Mouse (Mus musculus): ENCODE data around the gene Ctnnb1. TPM values are rescaled to one million over a fixed set of nuclear protein-coding genes. Genes with fewer than 3 reads are reported as not detected.

Ctnnb1 gene
- total RNA-seq, 2 experiments from 2014 or later = 590 to 599 TPM

DNA sequence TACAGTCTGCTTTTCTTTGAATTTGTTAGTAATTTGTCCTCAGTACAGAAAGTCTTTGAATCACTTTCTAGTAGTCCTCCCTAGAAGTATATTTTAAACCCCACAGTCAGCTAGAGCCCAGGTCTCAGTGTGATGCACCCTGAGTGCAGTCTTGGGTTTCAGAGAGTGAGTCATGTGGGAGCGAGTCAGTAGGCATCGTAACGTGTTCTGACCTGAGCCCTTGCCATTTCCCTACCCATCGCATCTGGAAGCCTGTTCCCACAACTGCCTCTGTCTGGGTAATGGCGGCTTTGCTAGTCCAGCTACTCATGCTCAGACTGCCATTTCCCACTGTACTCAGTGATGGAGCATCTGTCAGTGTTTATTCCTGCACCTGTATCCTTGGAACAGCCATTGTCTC, 29.0 kb downstream of the Ctnnb1 start:
- DNase-seq (ENCODE audit: low spot score in 2 of 2) = no peak

DNA sequence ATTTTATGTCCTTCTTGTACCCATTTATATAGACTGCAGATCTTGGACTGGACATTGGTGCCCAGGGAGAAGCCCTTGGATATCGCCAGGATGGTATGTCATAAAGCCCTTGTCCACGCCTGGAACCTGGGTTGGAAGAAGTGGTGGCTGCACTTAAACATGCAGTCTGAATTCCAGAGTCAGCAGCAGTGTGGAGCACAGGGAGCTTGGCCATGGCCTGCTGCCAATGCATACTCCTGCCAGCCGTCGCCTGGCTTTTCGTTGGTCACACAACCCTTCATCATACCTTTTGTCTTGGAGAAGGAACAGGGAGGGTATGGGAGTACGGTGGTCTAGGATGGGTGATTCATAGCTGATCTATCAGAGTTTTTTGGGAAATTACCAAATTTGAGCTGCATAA, 29.5 kb downstream of the Ctnnb1 start:
- intact Hi-C loops (cut with DNase I) = no loop called here
- no peak for DNase-seq (ENCODE audit: low spot score in 2 of 2)

More for the DNA sequence above, 29.0 kb downstream of the Ctnnb1 start:
- intact Hi-C loops (cut with DNase I) = no loop called here

DNA sequence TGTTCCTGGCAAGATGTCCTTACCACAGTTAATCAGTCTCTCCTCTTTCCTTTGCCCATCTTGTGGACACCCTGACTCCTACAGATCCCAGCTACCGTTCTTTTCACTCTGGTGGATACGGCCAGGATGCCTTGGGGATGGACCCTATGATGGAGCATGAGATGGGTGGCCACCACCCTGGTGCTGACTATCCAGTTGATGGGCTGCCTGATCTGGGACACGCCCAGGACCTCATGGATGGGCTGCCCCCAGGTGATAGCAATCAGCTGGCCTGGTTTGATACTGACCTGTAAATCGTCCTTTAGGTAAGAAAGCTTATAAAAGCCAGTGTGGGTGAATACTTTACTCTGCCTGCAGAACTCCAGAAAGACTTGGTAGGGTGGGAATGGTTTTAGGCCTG, 30.2 kb downstream of the Ctnnb1 start:
- intact Hi-C loops (cut with DNase I) = no loop called here
- DNase-seq (ENCODE audit: low spot score in 2 of 2) = no peak

DNA sequence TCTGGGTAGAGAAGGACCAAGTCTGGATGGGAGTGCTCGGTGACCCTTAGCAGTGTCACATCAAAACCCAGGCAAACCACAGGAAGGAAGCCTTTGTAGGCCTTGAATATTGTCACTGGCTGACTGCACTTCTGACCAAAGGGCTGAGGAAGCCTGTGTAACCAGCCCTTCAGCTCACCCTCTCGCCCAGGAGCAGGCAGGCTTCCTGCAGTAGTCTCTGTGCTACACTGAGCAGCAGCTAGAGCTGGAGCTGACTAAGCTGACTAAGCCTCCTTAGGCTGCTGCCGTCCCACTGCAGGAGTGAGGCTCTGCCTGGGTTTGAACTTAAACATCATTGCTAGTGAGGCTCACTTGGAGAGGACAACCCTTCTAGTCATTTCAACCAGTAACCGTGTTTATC, 31.6 kb downstream of the Ctnnb1 start:
- DNase-seq (ENCODE audit: low spot score in 2 of 2) = no peak
- intact Hi-C loops (cut with DNase I) = no loop called here

DNA sequence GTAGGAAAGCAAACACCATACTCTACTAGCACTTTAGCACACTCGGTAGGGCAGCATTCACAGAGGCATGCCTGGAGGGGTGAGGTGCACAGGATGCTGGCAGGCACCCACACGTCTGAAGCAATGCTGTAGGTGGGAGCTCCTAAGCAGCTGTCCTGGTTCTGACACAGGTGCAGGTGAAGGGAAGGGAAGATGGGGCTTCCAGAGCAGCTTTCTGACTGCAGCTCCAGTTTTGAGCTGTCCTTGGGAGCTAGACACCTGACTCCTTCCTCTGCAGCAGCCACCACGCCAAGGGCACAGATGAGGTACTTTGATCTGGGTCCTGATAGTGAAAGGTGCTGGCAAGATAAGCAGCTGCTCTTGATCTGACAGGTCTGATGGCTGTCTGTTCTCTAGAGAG, 32.5 kb downstream of the Ctnnb1 start:
- intact Hi-C loops (cut with DNase I) = no loop called here
- no peak for DNase-seq (ENCODE audit: low spot score in 2 of 2)

DNA sequence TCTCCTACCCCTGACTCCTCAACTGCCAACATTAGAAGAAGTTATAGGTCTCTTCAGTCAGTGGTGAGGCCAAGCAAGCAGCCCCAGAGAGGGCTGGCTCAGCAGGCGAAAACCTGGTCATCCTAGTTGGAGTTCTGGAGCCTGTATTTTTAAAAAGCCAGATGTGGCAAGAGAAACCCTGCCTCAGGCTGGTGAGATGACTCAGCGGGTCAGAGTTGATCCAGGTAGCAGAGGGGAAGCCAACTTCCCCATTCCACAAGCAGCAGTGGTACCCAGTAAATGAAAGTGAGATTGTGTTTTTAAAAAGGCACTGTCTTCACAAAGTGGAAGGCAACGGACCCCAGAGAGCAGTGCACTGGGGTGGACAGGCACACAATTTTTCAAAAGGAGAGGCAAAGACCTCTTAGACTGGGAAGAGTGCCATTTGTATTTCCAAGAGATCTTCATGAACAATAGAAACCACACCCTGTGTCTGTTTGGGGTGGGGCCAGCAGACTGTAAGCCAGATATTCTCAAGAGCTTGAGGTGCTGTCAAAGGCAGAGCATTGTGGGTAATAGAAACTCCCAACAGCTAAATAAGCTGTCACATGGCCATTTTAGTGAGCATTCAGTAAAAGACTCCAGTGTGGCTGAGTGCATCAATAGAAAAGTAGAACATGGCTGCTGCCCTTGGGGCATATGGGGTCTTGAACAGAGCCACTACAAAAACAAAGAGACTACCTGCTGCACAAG, 33.1 kb downstream of the Ctnnb1 start:
- intact Hi-C loops (cut with DNase I) = no loop called here
- no peak for DNase-seq (ENCODE audit: low spot score in 2 of 2)

DNA sequence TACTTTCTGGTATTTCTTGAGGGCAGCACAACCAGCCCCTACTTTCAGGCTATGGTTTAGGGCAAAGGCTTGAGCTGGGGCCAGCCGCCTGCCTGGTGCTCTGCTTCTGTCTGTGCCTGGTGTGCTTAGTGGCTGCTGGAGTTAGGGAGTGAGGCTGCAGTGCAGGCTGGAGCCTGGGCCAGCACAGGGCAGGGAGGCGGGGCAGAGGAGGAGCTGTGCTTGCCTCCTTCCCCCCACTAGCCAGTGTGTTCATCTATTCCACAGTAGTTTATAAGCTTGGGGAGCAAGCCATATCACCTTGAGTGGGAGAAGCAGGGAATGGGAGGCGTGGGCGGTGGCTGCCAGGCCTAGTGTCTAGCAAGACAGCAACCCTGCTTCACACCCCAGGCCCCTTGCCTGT, 34.1 kb downstream of the Ctnnb1 start:
- intact Hi-C loops (cut with DNase I) = no loop called here
- no peak for DNase-seq (ENCODE audit: low spot score in 2 of 2)

DNA sequence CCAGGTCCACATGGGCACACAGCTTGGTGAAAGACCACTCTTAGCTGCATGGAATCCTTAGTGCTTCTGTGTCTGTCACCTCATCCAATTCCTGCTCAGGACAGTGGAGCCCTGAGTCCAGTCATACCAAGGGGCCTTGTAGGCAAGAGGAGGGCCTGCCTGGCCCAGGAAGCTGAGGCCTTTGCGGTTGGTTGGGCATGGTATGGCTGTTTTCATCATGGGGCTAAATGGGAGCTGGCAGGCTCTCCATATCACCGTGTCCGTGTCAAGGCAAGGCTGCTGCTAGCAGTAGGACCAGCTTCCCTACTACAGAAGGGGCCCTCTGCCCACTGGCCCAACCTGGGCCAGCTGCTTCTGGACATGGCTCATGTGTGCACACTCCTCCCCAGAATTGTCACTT, 34.7 kb downstream of the Ctnnb1 start:
- intact Hi-C loops (cut with DNase I) = no loop called here
- no peak for DNase-seq (ENCODE audit: low spot score in 2 of 2)

DNA sequence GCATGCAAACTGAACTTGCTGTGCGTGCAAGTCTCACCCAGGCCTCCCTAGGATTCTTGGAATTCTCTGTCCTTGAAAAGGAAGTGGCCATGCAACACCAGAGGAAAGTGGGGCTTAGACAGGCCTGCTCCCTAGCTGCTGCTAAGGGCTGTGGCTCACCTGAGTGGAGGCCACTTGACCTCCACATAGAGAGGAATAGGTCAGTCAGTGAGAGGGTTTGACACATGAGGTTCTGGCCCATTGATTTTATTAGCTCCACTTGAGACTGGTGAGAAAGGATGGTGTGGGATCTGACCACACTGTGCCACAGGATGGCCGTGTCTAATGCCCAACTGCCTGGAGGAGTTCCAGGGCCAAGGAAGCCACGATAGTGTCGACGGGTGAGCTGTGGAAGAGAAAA, 35.2 kb downstream of the Ctnnb1 start:
- intact Hi-C loops (cut with DNase I) = no loop called here
- DNase-seq (ENCODE audit: low spot score in 2 of 2) = no peak

DNA sequence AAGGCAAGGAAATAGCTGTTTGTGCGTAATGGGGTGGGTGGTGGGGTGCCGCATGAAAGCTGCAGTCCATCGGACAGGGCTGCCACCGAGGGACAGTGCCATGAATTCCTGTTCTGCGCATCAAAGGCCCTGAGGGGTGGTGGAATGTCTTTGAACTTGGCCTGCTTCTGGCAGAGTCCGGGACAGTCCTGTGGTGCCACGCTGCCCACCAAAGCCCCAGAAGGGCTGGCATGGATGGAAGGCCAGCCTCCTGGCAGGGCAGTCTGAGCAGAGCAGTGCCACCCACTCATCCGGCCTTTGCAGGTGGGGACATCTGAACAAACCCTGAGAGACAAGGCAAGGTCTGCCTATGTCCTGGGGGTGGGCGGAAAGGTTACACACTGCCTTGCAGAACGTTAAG, 36.0 kb downstream of the Ctnnb1 start:
- DNase-seq (ENCODE audit: low spot score in 2 of 2) = no peak
- intact Hi-C loops (cut with DNase I) = no loop called here

DNA sequence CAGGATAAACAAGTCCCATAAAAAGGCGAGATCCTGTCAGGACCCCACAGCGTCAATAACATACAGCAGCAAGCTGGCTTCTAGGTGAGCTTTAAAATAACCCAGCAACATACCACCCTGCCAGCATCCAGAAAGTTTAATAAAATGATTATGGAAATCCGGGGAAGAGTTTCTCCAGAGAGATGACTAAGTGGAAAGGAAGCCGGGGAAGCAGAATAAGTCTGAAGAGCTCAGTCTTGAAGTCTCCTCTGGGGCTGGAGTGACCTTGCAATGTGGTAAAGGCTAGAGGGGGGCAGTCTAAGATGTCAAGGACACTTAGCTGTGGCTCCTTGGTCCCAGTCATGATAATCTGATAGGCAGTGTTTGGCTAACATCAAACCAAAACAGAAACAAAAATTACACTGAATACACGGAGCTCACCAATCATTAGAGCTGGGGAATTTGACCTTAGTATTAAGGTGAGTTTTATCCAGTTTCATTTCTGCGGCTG, 44.1 kb downstream of the Ctnnb1 start:
- intact Hi-C loops (cut with DNase I) = no loop called here
- no peak for DNase-seq (ENCODE audit: low spot score in 2 of 2)

DNA sequence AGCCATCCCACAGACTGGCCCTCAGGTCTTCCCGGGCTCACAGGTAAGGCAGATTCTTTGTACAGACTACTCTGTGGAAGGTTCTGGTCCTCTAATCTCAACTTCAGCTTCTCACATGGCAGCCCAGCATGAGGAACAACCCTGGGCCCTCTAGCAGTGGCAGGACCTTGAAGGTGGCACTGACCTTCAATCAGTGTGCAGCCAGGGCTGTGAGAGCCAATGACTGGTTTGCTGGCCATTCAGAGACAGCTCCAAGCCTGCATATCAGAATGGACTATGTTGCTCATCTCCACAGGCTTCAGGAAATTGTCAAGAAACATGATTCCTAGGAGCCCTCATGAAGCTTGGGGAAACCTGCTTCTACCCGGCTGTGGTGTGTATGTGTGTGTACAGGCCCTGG, 45.2 kb downstream of the Ctnnb1 start:
- no peak for DNase-seq (ENCODE audit: low spot score in 2 of 2)
- intact Hi-C loops (cut with DNase I) = no loop called here

DNA sequence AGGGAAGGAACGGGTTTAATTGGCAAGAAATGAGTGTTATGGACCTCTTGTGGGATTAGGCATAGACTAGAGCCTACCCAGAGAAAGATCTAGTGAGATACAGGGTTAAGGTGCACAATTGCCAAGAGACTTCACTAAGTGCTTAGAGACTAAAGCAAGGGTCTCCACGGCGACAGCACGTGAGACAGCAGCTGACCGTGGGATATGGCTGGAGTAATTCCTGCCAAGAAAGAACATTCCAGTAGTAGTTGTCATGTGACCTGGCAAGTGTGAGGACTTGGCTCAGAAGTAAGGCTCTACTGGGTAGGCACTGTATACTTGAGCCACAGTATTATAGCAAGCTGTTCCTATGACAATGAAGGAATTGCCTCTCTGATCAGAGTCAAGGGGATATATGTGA, 47.1 kb downstream of the Ctnnb1 start:
- intact Hi-C loops (cut with DNase I) = no loop called here
- DNase-seq (ENCODE audit: low spot score in 2 of 2) = no peak

DNA sequence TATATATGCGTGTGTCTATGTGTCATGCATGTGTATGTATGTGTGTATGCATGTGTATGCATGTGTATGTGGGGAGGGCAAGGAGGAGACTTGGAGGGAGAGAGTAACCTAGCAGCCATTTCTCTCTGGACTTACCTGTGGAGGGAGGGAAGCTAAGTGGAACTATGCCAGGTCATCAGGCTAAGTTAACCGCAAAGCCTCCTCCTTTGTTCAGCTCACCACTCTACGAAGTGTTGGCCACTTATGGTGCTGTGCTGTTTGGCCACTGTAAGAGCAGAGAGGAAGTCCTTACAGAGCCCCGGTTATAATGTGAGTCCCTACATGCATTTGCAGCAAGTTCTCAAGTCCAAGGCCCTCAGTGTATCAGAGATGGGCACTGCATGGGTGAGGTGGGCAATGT, 47.8 kb downstream of the Ctnnb1 start:
- intact Hi-C loops (cut with DNase I) = no loop called here
- no peak for DNase-seq (ENCODE audit: low spot score in 2 of 2)

DNA sequence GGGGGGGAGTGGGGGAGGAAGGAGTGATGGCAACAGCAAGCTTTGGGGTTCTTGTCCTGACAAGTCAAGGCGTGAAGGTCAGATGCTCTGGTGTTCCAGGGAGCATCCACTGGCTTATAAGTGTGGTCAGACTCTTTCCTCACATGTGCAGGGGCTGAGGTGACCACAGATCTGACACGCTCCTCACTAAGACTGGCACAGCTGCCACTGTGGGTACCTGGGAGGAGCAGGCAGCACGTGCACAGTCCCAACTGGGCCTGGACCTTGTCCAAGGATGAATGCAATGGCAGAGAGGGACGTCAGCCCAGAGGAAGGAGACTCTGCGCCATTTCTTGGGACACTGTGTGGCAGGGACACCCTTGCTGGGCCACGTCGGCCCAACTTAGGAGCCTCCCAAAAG, 52.8 kb downstream of the Ctnnb1 start:
- intact Hi-C loops (cut with DNase I) = no loop called here
- no peak for DNase-seq (ENCODE audit: low spot score in 2 of 2)

DNA sequence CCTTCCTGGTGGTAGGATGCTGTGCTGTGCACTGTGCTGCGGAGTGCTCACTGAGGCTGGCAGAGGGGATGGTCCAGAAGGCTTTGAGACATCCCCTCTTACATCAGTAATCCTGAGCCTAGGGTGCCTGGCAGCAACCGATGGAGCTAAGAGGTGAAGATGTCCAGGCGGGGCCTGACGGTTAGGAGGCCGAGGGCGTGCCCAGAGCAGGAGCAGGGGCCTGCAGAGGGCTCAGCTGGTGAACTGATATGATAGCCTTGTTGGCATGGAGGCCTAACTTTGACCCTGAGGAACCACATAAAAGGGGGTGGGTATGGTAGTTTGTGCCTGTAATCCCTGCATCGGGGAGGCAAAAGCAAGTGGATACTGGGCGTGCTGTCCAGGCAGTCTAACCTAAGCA, 54.8 kb downstream of the Ctnnb1 start:
- no peak for DNase-seq (ENCODE audit: low spot score in 2 of 2)
- intact Hi-C loops (cut with DNase I) = no loop called here

DNA sequence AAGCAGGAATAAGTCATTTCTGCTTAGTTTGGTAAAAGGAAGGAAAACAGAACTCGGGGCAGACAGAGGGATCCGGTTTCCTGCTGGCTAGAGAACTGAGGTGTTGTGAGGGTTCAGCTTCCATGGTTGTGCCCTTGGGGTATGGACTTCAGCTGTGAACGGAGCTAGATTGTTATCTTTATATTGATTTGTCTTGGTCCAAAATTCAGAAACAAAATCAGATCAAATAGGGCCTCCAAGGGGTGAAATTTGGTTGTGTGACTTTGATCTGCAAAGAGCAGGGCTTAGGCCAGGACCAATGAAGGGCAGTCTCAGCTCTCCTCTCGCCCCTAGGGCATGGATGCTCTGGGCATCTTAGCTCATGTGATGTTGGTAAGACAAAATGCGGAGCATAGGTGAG, 55.5 kb downstream of the Ctnnb1 start:
- intact Hi-C loops (cut with DNase I) = no loop called here

DNA sequence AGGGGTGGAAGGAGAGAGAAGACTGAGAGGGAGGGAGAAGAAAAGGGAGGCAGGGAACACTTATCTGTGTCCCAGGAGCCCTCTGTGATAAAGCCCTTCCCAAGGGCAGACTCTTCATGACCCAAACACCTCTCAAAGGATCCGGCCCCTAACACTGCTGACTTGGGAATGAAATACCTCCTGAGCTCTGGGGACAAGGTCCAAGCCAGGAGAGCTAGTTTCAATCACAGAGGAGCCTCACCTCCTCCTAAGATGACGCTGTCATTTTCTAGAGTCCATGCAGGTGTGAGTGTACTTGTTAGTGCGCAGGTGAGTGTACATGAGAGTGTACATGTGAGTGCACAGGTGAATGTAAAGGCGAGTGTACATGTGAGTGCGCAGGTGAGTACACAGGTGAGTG, 56.0 kb downstream of the Ctnnb1 start:
- intact Hi-C loops (cut with DNase I) = no loop called here
- no peak for DNase-seq (ENCODE audit: low spot score in 2 of 2)

More for the DNA sequence above, 55.5 kb downstream of the Ctnnb1 start:
- DNase-seq (ENCODE audit: low spot score in 2 of 2) = no peak

DNA sequence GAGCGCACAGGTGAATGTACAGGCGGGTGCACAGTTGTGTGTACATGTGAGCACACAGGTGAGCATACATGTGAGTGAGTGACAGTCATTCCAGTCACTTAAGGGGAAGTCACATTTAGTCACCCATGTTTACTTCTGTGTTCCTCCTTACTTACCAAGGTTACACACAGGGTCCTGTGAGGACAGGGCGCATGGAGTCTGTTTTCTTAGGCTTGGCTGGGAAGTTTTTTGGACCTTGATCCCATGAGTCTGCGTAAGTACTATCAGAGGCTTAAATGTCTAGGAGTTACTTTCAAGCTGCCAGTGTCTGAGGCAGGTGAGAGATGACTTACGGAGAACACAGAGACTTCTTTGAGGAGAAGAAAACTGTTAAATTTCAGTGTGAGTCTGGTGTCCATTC, 56.5 kb downstream of the Ctnnb1 start:
- DNase-seq (ENCODE audit: low spot score in 2 of 2) = no peak
- intact Hi-C loops (cut with DNase I) = no loop called here

DNA sequence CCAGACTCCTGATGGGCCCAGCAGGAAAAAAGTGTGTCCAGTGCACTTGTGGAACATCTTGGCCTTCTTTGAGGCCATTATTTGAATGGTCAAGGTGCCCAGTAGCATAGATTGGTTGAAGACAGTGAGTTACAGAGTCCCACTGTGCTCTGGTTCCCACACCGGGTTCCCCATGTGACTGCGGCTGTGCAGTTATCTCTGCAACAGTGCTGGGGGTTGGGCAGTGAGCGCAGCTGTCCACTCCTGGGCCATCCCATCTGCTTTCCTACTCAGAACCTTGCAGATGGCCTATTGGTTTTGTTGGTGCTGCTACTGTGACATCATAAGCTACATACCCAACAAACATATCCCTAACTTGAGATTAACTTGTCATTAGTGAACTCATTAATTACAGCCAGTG, 57.2 kb downstream of the Ctnnb1 start:
- intact Hi-C loops (cut with DNase I) = no loop called here
- DNase-seq (ENCODE audit: low spot score in 2 of 2) = no peak

DNA sequence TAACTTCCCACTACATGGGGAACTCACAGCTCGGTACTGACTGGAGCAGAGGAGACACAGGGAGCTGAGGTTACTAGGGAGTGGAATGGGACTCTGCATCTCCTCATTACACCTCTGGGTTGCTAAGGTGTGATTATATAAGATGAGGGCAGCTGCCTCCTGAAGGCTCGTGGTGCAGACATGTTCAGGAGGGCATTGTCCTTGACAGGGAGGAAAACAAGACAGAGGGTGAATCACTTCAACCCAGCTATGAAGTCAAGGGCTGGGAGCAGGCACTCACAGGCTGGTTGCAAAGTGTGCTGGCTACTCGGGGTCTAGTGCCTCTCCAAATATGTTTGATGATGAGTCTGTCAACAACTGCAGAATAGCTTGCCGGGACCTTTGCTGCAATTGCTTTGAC, 58.0 kb downstream of the Ctnnb1 start:
- no peak for DNase-seq (ENCODE audit: low spot score in 2 of 2)
- intact Hi-C loops (cut with DNase I) = no loop called here

DNA sequence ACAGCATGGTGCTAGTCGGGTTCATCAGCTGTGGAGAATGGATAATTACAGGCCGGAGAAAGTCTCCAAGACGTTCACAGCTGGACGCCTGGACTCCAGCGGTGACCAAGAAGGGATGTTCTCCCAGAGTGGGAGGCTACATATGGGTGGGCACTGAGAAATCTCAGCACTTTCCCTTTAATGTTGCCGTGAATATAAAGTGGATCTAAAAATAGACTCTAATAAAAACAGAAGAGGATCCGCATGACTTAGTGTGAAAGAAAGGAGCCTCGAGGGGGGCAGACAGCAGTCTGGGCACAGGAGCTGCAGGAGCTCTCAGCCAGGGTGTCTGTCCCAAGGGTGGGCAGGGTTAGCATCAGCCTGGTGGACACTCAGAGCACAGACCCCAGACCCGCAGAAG, 59.1 kb downstream of the Ctnnb1 start:
- intact Hi-C loops (cut with DNase I) = no loop called here
- DNase-seq (ENCODE audit: low spot score in 2 of 2) = no peak

Data from left cerebral cortex, postnatal 25 days (tissue).